Mouse (Mus musculus) T-cell, adult 2 months (primary cell): ENCODE results near the gene Fam83d.
"Not testable (repeated sequence)": the region's sequence is repeated elsewhere in the genome, so short reads cannot be mapped to it uniquely, and the experiment has no call there.

ENCODE experiments used
- DNase-seq: peaks from one replicate; pipeline ENCODE4 v3.0.0; 2022; ENCODE audit warnings: low spot score

Gene Fam83d

DNA sequence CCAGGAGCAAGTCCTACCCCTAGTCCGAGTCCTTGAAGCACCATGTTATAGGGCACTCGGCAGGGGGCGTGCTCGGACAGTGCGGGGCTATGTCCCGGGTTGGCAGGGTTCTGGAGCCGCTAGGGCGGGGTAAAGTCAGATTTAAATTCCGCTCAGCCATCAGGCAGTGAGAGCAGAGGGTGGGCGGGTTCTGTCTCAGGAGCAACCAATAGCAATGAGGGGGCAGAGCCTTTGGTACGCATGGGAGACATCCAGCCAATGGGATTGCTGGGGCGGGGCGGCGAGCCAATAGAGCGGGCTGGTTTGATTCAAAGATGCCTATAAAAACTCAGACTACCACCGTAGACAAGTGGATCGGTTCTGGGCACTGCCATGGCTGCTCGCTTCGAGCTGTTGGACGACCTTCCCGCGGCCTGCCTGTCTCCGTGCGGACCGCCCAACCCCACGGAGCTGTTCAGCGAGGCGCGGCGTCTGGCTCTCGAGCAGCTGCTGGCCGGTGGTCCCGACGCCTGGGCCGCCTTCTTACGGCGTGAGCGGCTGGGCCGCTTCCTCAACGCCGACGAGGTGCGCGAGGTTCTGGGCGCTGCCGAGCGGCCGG is at the start of gene Fam83d:
Gene Fam83d (plus strand): TSS at position 352 of the 598 bp plus-strand sequence.
- DNase-seq, result peak; percentile 95

GRCm38 (mm10) chr2:158718816-158719549 is 48.9 kb upstream of the Fam83d start:
- peak; percentile 98 for DNase-seq

DNA sequence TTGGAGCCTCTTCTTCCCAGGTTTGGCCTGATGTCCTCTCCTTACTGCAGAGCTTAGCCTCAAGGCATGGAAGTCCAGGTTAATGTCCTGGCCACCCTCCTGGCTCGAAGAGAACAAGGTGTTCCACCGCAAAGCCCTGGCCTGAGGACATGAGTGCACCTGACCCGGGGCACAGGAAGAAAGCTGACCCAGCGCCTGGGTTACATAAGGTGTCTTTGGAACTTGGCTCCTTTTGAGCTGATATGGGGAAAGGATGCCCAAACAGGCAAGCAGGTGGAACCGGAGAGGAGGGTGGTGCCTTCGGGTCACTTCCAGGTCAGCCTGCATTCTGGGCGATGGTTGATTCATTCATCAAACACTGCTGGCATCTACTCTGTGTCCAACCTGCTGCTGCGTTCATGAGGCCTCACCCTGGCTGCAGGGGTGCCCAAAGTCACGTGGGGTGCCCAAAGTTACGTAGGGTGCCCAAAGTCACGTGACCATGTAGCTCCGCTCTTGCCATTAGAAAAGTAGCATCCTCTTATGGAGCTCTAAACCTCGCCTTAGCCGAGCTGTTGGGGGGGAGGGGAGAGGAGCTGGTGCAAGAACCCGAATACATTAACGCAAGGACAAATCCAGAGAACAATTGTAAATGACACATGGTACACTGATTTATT is 47.0 kb upstream of the Fam83d start:
- DNase-seq, result no peak

DNA sequence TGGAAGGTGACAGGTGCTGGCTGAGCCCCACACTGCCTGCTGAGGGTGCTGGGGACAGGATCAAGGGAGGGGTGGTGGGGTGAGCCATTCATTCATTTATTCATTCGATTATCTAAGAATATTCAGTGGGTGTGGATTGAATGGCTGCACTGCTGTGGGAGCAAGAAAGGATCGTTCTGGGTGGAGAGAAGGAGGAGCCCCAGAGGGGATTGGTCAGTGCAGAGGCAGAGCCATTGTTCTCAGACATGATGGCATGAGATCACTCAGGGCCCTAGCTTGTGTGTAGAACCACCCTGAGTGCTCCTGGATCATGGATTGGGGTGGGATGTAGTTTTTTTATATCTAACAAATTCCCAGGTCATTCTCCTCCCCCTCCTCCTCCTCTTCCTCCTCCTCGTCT is 46.4 kb upstream of the Fam83d start:
- DNase-seq, result no peak

GRCm38 (mm10) chr2:158722135-158722534 is 45.8 kb upstream of the Fam83d start:
- DNase-seq, result no peak

DNA sequence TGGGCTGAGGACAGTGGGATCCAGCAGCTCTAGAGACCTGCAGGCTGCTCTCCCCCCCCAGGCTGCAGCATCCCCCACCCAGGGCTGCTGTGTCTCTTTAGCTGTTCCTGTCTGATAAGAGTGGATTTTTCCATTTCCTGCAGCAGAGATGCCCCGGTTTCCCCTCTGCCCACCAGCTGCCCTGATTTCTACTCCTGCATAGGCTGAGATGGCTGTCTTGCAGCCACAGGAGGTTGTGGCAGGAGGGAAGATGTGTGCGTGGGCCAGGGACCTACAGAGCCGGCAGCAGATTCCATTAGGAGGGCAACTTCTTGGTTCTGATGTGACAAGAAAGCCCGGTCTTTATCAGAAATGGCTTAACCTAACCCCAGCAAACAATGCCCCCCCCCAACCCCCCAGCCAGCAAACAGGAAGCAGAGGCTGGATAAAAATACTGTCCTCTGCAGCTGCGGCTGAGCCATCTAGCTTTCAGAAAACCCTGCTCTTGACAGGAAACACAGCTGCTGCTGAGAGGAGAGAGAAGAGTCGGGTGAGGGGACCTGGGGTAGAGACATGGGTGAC is 44.8 kb upstream of the Fam83d start:
- DNase-seq, result peak; percentile 76

DNA sequence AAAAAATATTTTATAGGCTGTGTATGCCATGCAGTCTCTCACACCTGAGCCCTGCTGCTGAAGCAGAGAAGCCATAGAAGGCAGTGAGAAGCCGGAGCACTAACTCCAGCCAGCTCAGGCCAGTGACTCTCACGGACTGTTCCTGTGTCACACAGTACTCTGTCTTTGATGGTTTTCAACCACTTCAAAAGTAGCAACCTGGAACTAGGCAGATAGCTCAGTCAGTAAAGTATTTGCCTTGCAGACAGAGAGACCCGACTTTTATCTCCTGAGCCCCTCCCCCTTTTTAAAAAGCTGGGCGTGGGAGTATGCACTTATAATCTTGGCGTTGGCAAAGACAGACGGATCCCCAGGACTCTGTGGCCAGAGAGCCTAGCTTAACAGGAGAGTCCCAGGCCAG is 44.1 kb upstream of the Fam83d start:
- DNase-seq, result peak; percentile 44

DNA sequence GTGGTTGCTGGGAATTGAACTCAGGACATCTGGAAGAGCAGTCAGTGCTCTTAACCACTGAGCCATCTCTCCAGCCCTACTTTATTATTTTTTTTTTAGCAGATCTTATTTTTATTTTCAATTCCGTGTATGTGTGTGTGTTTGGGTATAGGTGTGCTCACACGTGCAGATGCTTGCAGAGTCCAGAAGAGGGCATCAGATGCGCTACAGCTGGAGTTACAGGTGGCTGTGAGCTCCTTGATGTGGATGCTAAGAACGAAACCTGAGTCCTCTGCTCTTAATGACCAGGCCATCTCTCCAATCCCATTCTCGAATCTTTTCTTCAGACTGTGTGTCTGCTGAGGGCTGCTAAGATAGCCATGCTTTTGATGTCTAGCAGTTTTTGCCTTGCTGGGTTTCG is 41.6 kb upstream of the Fam83d start:
- DNase-seq, result no peak

DNA sequence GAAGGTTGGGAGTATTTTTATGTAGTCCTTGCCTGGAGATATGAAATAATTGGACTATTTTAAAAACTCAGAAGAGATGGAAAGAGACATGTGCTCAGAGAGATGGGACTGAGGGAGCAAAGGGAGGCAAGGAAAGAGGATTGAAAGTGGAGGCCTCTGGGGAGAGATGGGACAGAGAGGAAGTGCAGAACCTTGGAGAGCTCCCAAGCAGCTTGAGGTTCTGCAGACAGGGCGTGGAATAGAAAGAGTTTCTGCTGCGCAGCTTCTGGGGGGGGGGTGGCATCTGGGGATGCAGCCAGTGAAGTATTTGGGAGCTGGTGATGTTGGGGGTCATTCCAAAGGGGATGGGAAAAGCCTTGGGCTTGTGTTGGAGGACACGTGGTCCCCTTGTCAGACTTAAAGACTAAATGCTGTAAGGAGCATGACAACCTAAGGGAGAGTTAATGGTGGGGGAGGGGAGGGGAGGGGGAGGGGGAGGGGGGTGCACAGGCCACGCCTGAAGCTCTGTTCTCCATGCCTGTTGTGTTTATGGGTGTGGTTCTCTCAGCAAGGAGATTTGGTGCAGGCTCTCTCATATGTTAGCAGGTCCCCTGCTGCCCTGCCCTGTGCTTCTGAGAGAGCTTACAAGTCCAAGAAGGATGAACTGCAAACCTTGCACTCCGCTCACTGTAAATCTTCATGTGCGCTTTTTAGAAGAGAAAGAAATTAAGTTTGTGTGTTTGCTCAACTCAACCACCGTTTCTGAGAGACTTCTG is 39.7 kb upstream of the Fam83d start:
- DNase-seq, result no peak

- no peak for DNase-seq
These were observed 37.0 kb upstream of the Fam83d start for GRCm38 (mm10) chr2:158730896-158731295.

DNA sequence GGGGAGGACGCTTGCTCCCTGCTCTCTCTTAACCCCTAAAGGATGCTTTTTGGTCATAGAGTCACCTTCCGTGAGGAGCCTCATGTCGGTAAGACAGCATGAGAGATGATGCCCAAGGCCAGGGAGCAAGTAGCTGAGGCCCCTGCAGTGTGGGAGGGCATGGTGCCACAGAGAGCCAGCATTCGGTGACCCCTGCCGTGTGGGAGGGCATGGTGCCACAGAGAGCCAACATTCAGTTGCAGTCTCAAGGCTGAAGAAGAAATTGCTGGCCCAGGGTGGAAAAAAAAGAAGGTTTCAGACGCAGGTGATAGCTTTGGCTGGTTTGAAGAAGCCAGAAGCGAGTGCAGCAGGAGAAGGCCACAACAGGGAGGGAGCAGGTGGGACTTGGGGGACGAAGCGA is 35.4 kb upstream of the Fam83d start:
- DNase-seq, result no peak

DNA sequence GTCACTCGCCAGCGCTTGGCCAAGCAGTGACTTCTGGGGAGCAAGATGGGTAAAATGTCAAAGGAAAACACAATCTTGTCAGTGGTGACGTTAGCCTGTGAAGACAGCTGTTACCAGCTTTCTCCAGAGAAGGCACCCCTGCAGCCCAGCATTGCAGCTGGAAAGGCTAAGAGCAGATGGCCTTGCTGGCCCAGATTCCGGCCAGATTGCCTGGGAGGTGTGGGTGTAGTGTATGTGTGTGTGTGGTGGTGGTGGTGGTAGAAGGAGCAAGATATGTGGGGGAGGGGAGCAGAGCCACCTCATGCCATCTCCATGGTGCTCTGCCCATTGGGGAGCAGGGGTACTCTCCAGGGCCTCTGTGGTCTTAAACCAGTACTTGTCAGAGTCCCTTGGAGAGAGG is 34.8 kb upstream of the Fam83d start:
- DNase-seq, result no peak

- peak; percentile 74 for DNase-seq
These were observed 34.0 kb upstream of the Fam83d start for GRCm38 (mm10) chr2:158733914-158734313.

- no peak for DNase-seq
These were observed 33.3 kb upstream of the Fam83d start for GRCm38 (mm10) chr2:158734500-158735152.

- DNase-seq, result peak; percentile 73
These were observed 32.6 kb upstream of the Fam83d start for GRCm38 (mm10) chr2:158735340-158735739.

DNA sequence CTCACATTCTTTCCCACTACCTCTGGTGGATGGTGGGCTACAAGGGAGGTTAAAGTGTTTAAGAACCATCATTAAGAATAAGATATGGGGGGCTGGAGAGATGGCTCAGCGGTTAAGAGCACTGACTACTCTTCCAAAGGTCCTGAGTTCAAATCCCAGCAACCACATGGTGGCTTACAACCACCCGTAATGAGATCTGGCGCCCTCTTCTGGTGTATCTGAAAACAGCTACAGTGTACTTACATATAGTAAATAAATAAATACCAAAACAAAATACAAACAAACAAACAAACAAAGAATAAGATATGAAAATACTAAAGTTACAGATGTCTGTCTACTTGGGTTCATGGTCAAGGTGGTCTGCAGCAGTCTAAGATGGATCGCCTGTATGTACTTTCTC is 31.6 kb upstream of the Fam83d start:
- not testable (repeated sequence) for DNase-seq

GRCm38 (mm10) chr2:158738591-158738990 is 29.3 kb upstream of the Fam83d start:
- no peak for DNase-seq

- DNase-seq, result no peak
These were observed 28.8 kb upstream of the Fam83d start for GRCm38 (mm10) chr2:158739113-158739512.

DNA sequence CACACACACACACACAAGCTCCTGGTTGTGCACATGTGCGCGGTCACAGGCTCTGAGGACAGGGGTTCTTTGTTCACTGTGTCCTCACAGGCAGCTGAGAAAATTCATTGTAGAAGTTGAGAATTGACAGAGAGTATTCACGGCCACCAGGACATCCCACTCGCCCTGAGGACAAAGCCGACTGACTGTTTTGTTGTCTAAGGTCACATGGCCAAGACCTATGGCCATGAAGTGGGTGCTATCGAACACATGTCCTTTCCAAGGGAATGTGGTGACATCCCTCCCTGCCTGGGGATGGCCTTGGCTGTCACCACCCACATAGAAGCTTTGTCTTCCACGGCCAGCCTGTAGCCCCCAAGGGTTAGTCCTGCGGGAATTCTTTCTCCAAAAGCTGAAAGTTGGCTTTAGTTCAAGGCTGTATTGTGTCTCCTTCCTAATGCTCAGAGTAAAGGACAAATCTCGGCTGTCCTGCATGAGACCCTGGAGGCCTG is 26.8 kb upstream of the Fam83d start:
- no peak for DNase-seq

DNA sequence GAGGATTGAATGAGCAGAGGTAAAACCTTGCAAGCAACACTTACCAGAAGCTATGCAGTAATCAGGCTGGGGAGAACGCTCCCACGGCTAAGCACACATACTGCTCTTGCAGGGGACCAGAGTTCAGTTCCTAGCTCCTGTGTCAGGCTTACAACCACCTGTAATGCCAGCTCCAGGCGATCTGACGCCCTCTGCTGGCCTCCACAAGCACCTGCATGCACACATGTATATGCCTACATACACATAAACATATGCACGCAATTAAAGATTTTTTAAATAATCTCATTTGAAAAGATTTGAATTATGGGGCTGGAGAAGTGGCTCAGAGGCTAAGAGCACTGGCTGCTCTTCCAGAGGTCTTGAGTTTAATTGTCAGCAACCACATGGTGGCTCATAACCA is 25.5 kb upstream of the Fam83d start:
- no peak for DNase-seq

DNA sequence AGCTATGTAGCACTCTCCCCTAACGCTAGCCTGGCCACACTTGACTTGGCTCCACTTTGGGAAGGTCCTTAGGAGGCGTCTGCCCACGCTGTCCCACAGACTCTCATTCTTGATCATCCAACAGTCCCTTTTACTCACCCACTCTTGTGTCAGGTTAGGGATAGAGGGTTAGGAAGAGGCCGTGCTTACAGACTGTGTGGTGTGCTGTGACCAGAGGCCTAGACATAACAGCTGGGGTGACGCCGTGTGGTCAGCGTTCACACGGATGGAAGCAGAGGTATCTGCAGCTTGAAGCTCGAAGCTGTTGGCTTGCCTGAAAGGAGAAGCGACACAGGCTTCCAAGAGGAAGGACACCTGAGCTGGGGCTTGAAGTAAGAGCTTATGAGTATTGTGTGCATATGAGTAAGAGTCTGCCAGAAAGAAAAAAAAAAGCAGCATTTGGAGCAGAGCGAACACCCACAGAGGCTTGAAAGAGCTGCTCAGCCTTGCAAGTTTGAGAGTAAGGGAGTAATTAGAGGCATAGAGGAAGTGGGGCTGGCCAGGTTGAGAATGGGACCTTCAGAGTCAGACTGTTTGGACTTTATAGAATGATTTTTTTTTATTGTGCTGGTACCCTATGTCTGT is 24.3 kb upstream of the Fam83d start:
- DNase-seq, result no peak
